Mouse (Mus musculus) embryo, embryonic 10 days (tissue): ENCODE measurements around the gene Fbxo7.

Experiments
- DNase-seq: peaks from one replicate; pipeline ENCODE4 v3.0.0-alpha.2; 2015; ENCODE audit warnings: low spot score

The Fbxo7 gene

DNA sequence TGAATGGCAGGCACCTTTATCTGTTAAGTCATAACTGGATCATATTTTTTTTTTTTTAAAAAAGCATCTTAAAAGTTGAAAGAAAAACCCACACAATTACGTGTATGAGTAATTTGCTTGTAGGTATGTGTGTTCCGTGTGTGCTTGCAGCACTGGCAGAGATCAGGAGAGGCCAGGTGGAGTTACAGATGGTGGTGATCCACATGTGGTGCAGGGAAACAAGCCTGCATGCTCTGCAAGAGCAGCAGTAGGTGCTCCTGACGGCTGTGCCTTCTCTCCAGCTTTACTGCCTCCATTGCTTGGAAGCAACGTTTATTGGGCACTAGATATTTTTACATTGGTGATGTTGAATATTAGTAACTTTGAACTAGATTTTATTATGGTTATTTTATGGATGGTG is 21.9 kb downstream of the Fbxo7 start:
- DNase-seq: no peak

DNA sequence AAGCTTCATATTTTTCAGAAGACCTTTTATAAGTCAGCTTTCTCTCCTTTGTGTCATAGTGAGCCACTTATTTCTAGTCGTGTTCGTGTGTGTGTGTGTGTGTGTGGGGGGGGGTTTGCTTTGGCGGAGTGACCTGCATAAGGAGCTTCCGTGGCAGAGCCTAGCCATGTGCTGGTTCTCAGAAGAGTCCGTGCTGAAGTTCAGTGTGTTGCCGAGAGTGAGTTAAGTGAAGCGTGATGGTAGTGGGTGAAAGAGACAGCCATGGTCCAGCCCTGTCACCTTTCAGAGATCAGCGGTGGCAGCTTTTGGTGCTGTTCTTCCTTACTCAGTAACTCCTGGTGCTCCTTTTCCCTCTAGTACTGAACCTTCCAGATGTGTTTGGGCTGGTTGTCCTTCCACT is 22.3 kb downstream of the Fbxo7 start:
- DNase-seq: no peak

DNA sequence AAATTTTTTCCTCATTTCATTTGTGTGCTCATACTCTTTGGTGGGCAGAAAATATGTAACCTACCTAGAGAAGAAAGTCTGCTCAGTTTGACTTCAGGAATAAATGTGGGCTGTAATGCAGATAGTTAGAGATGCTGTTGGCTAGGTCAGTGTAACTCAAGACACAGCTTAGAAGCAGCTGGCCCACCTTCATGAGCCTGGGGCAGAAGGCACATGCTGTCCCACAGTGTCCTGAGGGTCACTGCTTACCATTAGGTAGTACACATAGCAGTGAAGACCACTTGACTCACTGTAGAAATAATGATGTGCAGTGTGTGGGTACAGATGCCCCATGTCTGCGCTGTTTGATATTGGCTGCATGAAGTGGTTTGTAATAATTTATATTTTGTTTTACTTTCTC is 24.6 kb downstream of the Fbxo7 start:
- no peak for DNase-seq

DNA sequence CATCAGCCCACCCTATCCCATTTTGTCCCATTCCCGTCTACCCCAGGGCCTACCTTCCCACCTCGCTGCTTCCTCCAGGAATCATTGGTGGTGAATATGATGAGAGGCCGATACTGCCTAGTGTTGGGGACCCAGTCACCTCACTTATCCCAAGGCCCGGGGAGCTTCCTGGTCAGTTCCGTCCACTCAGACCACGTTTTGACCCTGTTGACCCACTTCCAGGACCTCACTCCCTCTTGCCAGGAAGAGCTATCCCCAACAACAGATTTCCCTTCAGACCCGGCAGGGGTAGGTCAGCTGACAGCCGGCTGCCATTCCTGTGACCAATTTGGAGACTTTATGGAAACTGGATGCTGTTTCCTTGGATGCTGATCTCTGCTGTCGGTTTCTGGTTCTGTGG is 26.0 kb downstream of the Fbxo7 start:
- no peak for DNase-seq

DNA sequence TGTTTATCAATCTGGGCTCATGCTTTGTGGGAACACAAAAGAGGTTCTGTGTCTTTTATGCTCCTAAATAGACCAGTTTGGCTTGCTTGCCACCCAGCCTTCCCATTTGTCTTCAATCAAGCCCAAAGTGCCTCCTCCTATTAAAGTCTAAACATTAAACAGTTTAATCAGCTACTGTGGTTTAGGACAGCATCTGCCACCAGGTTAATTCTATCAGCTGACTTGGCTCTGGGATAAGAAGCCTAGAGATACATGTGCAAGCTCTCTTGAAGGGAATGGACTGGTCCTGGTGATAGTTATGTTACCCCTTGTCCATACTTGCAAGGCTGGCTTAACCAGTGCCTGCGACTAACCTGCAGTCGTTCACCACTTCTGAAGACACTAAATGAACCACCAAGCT is 28.8 kb downstream of the Fbxo7 start:
- no peak for DNase-seq

DNA sequence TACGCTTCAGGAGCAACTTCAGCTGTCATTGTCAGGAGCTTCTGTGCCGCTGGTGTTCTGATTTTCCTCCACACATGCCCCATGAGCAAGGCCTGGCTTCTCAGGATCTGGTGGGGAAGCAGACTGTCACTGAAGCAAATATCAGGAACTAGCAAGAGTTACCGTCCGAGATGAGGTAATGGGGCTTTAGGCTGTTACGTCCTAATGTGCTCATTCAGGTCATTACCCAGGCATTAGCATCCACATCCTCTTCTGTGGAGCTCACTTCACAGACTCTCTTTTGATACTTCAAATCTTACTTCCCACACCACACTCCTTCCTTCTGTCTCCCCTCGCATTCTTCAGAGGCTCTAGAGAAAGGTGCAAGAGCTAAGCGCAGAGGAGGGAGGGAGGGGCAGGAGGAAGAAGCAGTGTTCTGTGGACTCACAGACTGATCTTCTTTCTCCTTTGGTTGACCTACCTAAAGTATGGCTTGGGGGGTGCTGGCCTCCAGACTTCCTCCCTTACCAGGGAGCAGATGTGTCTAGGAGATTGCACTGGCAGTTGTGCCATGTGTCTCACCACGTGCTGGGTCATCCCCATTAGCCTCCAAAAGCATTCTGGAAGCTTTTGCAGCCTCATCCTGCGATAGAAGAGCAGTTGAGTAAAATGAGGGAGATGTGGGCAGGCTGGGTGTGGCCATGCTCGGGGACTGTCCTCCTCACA is 31.2 kb downstream of the Fbxo7 start:
- no peak for DNase-seq

DNA sequence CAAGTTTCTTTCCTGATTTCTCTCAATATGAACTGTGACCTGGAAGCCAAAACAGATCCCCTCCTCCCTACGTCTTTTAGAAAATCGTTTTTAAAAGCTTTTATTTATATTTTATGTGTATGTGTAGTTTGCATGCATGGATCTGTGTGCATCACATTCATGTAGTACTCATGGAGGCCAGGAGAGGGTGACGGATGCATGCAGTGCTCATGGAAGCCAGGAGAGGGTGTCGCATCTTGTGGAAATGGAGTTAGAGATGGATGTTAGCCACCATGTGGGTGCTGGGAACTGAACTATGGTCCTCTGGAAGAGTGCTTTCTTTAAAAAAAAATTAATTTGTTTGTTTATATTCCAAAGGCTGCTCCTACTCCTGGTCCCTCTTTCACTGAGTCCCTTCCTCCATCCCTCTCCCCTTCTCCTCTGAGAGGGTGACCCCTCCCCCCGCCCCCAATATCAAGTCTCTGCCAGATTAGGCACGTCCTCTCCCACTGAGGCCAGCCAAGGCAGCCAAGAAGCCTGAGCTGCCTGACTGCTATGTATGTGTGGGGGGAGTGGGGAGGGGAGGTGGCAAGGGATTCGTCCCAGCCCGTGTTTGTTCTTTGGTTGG is 34.6 kb downstream of the Fbxo7 start:
- no peak for DNase-seq

DNA sequence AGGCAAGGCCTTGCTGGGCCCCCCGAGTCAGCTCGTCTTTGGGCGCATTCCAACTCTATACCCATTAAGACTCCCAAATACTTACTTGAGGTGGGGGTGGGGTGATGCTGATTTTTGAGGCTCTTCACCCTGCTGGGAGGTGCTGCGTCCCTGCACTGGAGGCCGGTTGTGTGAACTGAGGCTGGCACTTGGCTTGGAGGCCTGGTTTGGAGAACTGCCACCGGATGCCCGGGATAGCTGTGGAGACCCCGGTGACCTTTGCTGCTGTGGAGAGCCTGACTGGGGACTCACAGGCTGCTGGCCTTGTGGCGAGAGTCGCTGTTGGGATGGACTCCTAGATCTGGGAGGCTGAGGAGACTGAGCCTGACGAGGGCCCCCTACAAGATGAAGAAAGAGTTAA is 35.5 kb downstream of the Fbxo7 start:
- peak; percentile 14 for DNase-seq

DNA sequence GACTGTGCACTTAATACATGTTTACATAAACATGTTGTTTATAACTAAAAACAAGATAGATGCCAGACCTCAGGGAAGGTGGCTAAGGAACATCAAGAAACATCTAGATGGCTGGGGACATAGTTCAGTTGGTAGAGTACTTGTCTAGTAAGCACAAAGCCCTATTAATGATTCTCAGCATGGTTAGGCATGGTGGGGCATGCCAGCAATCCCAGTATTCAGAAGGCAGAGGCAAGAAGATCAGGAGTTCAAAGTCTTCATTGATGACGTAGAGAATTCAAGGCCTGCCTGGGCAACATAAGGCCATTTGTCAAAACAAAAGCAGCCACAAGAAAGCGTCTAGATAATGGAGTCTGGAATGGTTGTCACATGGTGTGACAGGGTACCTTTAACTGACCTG is 35.9 kb downstream of the Fbxo7 start:
- DNase-seq: no peak

DNA sequence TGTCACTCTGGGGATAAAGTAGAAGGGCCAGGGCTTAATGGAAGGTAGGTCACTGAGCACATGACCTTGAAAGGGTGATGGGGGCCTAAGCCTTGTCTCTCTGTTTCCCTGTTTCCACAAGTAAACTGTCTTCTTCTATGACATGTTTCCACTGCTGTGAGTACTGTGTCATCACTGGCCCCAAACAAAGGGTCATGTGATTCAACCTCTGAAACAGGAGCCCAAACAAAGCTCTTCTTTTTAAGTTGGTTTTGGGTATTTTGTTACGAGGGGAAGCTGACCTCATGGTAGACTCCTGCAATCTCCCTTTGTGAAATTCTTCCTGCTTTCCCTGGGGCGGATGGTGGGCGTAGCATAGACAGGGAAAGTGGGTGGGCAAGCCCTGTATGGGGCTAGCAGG is 38.5 kb downstream of the Fbxo7 start:
- no peak for DNase-seq

DNA sequence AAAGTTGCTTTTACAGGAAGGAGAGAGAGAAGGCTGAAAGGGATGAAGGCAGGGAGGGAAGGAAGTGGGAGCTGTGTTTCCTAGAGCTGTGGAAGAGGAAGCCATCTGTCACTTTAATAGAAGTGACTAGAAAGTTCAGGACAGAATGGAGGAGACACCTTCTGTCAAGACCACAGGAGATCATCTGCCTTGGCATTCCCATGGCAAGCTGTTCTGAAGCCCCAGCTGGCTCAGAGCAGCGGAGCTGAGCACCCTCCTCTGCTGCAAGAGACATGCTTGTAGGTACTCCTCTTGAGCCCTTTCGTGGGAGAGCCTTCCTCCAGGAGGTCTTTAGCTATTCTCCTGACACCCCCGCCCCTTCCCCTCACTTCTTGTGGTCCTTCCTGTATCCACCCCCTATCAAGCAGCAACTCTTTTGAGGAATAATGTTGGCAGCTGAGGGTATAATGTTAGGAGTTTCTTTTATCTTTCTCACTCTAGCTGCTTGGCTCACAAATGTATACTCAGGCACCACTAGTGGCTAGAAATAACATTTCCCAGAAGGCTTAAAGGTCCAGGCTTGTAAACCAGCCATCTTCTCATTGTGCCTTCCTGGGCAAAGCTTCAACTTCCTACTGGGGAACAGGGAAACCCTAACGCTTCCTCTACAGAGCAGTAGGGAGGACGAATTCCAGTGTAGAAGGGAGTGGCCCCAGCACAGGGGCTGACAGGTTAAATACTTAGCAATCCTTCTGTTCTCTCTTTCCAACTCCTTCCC is 40.7 kb downstream of the Fbxo7 start:
- DNase-seq: no peak

DNA sequence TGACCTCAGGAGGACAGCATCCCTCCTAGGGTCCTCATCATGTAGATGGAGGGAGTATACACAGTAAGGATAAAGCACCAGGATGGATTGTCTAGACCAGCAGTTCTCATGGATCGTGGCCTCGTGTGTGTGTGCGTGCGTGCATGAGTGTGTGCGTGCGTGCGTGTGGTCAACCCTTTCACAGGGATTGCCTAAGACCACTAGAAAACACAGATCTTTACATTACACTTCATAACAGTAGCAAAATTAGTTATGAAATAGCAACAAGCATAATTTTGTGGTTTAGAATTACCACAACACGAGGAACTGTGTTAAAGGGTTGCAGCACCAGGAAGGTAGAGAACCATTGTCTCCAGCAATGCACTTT is 41.2 kb downstream of the Fbxo7 start:
- no peak for DNase-seq

DNA sequence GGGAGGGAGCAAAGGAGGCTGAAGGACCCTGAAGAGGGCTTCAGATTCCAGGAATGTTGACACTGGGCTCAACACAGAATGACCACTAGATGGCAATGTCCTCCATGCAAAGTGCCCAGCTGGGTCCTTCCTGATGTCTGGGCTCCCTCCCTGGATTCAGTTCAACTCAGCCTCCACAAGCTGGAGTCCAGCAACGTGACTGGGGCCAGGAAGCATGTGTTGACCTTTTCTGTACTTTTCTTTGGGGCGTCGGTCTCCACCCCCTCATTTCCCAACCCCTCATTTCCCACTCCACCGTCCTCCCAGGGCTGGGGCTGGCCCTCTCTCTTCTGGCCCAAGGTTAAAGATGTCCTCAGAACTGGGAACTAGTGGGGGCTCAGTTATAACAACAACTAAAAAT is 43.2 kb downstream of the Fbxo7 start:
- peak; percentile 95 for DNase-seq

DNA sequence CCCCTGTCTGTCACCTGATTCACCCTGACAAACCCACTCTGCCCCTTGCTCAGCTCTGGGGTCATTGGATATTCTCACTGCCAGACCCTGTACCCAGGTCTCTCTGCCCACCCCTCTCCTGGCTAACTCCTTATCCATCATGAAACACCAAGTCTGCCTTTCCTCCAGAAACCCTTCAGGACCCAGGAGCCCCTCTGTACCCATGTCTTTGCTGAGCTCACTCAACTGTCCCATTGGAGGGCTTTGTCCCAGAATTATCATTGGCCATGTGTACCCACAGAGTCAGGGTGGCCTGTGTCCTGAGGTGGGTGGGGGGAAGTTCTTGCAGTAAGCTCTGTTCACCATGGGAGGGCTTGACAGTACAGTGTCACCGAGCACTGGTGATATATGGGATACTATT is 43.9 kb downstream of the Fbxo7 start:
- DNase-seq: no peak

DNA sequence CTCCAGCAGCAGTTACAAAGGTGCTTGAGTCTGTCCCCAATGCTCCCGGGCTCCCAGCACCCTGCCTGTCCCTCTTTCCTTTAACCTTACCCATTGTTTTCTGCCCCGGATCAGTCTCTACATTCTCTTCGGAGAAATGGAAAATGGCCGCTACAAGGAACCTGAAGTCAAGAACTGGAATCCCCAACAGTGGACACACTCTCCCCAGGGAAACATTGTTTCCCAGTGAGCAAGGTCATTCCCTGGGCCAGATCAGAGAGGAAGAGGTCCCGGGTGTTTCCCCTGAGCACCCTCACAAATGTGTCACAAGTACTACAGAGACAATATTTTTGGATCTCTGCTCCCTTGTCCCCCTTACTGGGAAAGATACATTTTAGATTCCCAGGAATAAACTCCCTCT is 44.9 kb downstream of the Fbxo7 start:
- DNase-seq: no peak

DNA sequence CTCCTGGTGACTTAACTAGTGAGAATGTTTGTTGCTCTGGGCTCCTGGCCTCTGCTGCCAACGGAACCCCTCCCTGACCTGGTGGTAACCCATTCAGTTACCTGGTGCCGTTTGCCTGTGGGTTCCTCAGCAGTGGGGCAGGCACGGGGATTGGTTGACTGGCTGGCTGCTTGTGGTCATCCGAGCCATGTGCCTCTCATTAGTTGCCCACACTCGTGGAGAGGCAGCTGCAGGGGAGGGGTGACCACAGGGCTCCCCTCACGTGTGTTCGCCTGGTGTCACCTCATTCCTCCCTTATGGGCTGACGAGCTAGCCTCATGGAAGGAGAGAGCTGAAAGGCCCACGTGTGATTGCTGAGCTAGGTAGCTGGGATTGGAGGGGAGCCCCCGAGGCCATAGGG is 46.1 kb downstream of the Fbxo7 start:
- no peak for DNase-seq

DNA sequence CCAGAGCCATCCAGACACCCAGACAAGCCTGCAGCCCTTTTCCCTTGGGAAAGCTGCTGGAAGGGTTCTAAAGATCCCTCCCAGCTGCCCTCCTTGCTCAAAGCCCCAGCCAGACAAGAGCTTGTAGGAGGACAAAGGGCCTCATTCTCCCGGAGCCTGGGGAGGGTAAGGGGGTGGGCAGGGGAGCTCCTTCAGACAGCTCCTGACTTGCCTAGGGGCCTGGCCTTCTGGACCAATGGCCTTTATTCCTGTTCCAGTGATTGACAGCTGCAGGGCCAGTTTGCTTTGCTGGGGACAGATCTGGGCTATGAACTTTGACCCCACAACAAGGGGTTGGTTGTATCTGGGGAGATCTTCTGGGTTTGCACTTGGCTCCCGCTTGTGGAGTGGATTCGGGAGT is 47.6 kb downstream of the Fbxo7 start:
- DNase-seq: peak; percentile 68

DNA sequence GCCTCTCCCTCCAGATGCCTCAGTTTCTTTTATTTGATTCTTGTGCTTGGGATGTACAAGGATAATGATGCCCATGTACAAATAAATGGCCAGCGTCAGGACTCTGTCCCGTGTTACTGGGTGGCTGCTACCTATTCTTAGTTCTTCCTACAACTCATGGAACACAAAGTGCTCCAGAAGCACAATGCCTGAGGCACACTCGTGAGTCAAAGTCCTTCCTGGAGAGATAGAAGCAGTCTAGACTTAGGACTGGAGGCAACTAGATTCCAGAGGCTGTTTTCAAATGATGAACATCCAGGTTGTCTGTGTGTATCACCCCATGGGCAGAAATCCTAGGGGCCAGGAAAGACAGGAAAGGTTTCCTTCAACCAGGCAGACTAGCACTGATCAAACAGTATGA is 49.0 kb downstream of the Fbxo7 start:
- no peak for DNase-seq

DNA sequence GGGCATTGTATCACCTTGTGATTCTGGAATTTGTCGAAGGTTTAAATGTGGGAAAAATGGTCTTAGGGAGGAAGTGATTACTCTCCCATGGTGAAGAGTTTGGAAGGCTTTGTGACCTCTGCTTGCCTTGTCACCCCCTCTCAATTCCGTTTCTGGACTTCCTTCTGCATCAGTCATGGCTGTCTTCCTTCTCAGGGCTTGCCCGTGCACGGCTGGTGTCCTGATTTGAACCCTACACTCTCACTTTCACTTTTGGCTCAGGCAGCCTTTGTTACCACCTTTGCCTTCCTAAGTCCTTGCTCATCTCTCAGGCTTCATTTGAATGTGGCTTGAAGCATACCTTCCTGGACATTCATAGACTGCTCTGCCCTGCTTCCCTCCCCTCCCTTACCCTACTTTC is 52.4 kb downstream of the Fbxo7 start:
- DNase-seq: no peak

DNA sequence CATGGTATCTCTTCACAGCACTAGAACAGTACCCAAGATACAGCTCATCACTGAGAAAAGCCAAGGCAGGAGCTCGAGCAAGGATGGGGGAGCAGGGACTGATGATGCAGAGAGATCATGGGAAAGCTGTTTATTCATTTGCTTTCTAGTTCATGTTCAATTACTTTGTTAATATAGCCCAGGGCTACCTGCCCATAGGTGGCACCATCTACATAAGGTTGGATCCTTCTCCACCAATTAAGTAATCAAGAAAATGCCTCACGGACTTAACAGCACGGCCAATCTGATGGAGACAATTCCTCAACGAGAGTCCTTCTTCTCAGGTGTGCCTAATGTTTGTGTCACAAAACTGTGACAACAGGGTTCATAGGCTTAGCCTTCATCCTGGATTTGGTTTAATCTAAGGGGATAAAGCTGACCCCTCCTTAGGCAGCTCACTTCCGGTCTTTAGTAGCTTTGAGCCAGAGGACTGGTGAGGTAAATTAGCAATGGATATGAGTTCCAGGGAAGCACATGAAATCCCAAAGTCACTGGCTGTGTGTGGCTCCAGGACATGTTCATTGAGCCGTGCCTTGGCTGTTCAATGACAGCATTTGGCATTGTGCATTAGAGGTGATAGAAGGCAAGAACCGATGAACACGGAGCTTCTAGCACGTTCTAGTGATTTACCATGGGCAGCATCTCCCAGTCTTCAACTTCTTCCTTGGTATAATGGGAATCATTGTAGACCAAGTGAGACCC is 53.4 kb downstream of the Fbxo7 start:
- DNase-seq: no peak

DNA sequence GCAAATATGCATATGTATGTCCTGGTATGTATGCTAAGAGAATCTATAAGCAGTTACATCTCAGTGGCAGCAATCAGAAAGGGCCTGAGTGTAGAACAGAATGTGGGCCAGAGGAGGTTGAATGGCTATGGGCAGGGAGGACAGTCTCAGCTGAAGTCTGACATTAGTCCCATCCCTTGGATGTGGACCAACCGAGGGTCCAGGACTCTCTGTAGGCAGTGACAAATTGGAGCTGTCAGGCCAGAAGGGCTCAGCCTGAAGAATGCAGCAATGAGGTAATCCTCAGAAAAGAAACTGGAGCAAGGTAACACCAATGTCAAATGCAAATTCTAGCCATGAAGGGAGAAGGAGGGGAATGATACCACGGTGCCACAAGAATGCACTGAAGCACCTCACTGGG is 55.5 kb downstream of the Fbxo7 start:
- DNase-seq: no peak

DNA sequence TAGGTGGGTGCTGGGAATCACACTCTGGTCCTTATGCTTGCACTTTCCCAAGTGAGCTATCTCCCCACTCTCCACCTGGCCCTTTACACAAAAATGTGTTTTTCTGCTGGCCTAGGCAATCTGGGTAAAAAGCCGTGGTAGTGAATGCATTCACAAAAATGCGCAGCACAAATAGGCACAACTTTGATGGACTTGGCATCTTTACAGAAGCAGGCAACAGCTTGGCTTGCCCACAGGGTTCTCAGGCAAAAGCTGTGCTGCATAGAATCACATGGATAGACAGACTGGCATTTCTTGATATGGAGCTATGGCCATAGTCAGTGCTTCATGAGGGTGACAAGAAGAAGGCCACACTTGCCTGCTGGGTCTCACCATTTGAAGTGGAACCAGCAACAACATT is 57.0 kb downstream of the Fbxo7 start:
- DNase-seq: no peak

DNA sequence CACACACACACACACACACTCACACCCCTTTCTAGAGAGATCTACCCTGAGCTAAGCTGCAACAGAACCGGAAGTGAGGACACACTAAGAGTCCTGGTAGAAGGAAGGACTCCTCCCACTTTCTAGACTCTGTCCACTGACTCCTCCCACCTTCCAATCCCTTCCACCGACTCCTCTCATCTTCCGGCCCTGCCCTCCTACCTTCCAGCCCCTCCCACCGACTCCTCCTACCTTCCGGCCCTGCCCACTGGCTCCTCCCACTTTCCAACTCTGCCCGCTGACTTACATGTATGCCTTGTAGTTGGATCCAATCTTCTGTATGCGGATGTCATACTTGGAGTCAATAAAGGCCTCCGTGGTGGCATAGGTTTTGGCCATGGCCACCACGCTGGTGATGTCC is 58.1 kb downstream of the Fbxo7 start:
- no peak for DNase-seq
